Mouse (Mus musculus): ENCODE results near the gene Ezr. TPM values are rescaled to one million over a fixed set of nuclear protein-coding genes. Genes with fewer than 3 reads are reported as not detected.

Gene Ezr
- total RNA-seq, 2 experiments from 2014 or later = 68.1 to 83.6 TPM

Other genes starting within 250 kb of the Ezr start
- 1 to 10 TPM; 3.7 to 5.8 TPM for gene Dynlt1c, start 181.1 kb downstream of the Ezr start, total RNA-seq (2021)
- 100 to 1,000 TPM; 116 to 117 TPM for gene Dynlt1f, start 126.9 kb downstream of the Ezr start, total RNA-seq (2021)
- under 1 TPM; 0.45 to 0.48 TPM for gene Sytl3, start 123.7 kb downstream of the Ezr start, total RNA-seq (2021)
- 10 to 100 TPM; 52.5 to 55.5 TPM for gene Rsph3b, start 165.9 kb upstream of the Ezr start, total RNA-seq (2021)
- gene Tagap1, start 178.4 kb upstream of the Ezr start, total RNA-seq (2021) = 1 to 10 TPM; 9.1 to 10.0 TPM
- 100 to 1,000 TPM; 191 to 203 TPM for gene Rnaset2b, start 187.8 kb upstream of the Ezr start, total RNA-seq (2021)
- gene Gm49721, start 196.1 kb upstream of the Ezr start, total RNA-seq (2021) = not detected
- not detected for gene Gm1604a, start 242.8 kb upstream of the Ezr start, total RNA-seq (2021)

Data from heart, postnatal 10 days (tissue).